In the genomic region with DNA sequence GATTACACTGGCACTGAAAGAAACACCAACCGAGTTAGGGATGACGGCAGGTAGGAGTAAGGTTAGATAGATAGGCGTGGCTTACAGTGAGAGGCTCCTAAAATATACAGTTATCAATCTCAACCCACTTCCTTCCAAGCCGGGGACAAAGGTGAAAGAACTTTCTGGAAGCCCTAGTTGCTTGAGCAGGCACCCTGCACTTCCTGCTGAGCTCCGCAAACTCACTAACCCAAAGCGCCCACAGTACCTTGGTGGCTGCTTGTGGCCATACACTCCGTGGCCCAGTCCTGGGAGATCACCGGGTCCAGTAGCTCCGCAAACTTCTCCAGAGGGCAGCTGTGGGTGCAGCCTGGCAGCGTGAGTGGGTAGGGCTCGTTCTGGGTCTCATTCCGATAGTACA, we compare ENCODE assay signal across 24 mouse cellular contexts. TPM values are rescaled to one million over a fixed set of nuclear protein-coding genes. Genes with fewer than 3 reads are reported as not detected.
A peak's percentile ranks its signal among the peaks of the same experiment; 100 is the strongest.
DNase-seq lines count a peak whose midpoint lies in the region; ATAC-seq and TF ChIP-seq lines count a peak whose summit lies in the region.
"Had no signal": no experiment of that assay in that cellular context is flagged by ENCODE, and none has a peak within 500 bp of the region (broad histone marks: within the 10 kb centered on the region; RNA-seq: fewer than 3 reads in every experiment).

No protein-coding gene starts in this region.

- no peak overlapping the region for H3K9ac ChIP-seq in intestine, embryonic 16.5 days (ENCODE audit: low read depth, low read length)
- H3K9ac ChIP-seq: hindbrain, embryonic 14.5 days; limb, embryonic 12.5 days; liver, embryonic 15.5 days; lung, embryonic 14.5 days had no signal

- H3K36me3 ChIP-seq in E14TG2a.4 (ENCODE audit: insufficient read depth, low read length): no peaks in the 10 kb centered on the region
- no peaks in the 10 kb centered on the region for H3K36me3 ChIP-seq in intestine, embryonic 16.5 days (ENCODE audit: control insufficient read depth, insufficient read depth, low read length)
- H3K36me3 ChIP-seq: limb, embryonic 12.5 days; liver, embryonic 15.5 days had no signal

- peak; percentile 40 for DNase-seq in kidney, adult 11 months
- DNase-seq in kidney, postnatal 10 days: no peak
- DNase-seq in large intestine, adult 2 months (ENCODE audit: low read depth, low spot score): peak; percentile 48
- no peak for DNase-seq in cerebellum, postnatal 14 days
- no peak for DNase-seq in testis, postnatal 10 days (ENCODE audit: low spot score)
- DNase-seq: adrenal gland, adult 2 months; cerebellum, adult 8-10 months; embryo, embryonic 11 days; gastrocnemius, adult 2 months; gastrocnemius, postnatal 36 days; heart, adult 18-20 months; lung, embryonic 14.5 days; lung, postnatal 14 days; thymus, postnatal 4 days had no signal

- peaks cover 11% of the 10 kb centered on the region for H3K4me1 ChIP-seq in E14TG2a.4 (replicated peaks; ENCODE audit: low read depth, low read length)
- peaks cover 3% of the 10 kb centered on the region for H3K4me1 ChIP-seq in intestine, embryonic 16.5 days (ENCODE audit: control insufficient read depth, insufficient read depth, low read length)
- H3K4me1 ChIP-seq: limb, embryonic 12.5 days; liver, embryonic 15.5 days had no signal

- peak; percentile 64 for ATAC-seq in intestine, embryonic 16.5 days
- ATAC-seq: forebrain, embryonic 16.5 days; midbrain, embryonic 16.5 days had no signal

- H3K27me3 ChIP-seq in E14TG2a.4 (ENCODE audit: insufficient read depth, low read length): peaks cover 23% of the 10 kb centered on the region
- no peaks in the 10 kb centered on the region for H3K27me3 ChIP-seq in intestine, embryonic 16.5 days (replicated peaks; ENCODE audit: control insufficient read depth, insufficient read depth, low read length)
- H3K27me3 ChIP-seq: limb, embryonic 12.5 days; liver, embryonic 15.5 days had no signal

- WGBS in intestine, embryonic 16.5 days: 70% methylated on average over 12 of the region's 12 CpGs
- 31% methylated on average over 12 of the region's 12 CpGs for WGBS in large intestine, adult 2 months

- no peaks in the 10 kb centered on the region for H3K9me3 ChIP-seq in E14TG2a.4 (ENCODE audit: low read length)
- no peaks in the 10 kb centered on the region for H3K9me3 ChIP-seq in intestine, embryonic 16.5 days (ENCODE audit: control insufficient read depth, low read length)
- H3K9me3 ChIP-seq: limb, embryonic 12.5 days; liver, embryonic 15.5 days had no signal

- no peak overlapping the region for H3K27ac ChIP-seq in intestine, embryonic 16.5 days (ENCODE audit: low read length)
- H3K27ac ChIP-seq: gastrocnemius, adult 2 months; hindbrain, embryonic 14.5 days; left cerebral cortex, adult 2 months; limb, embryonic 12.5 days; liver, embryonic 15.5 days had no signal

- TF ChIP-seq CTCF in E14TG2a.4 (conservative IDR thresholded peaks at IDR 0.05; ENCODE audit: low read length): no peak

- H3K4me3 ChIP-seq in E14TG2a.4 (replicated peaks; ENCODE audit: low read length): peak overlapping the region; percentile 58
- no peak overlapping the region for H3K4me3 ChIP-seq in intestine, embryonic 16.5 days (ENCODE audit: low read length)
- H3K4me3 ChIP-seq: erythroblast, embryonic 14.5 days; gastrocnemius, adult 2 months; left cerebral cortex, adult 2 months; limb, embryonic 12.5 days; liver, embryonic 15.5 days had no signal

- H3K4me2 ChIP-seq in intestine, embryonic 16.5 days (ENCODE audit: low read depth, low read length): no peak overlapping the region
- H3K4me2 ChIP-seq: heart, embryonic 11.5 days; hindbrain, embryonic 14.5 days; limb, embryonic 12.5 days; liver, embryonic 15.5 days; lung, embryonic 14.5 days had no signal

RNA-seq across cellular contexts. Expression of gene Acpp, which starts 37.0 kb away (rescaled TPM):
- polyA plus RNA-seq in intestine, embryonic 16.5 days (2015; fragmentation: Nextera tagmentation; extraction: Ambion mirVana): 2.3 and 2.6 TPM in 2 replicates
- 5.5 and 9.0 TPM in 2 replicates for polyA plus RNA-seq in large intestine, adult 2 months (2012; rRNA removed)
- polyA plus RNA-seq: erythroblast, embryonic 14.5 days had no signal

RNA-seq across cellular contexts. Expression of gene Dnajc13, which starts 37.8 kb away (rescaled TPM):
- 21.5 and 24.2 TPM in 2 replicates for polyA plus RNA-seq in intestine, embryonic 16.5 days (2015; fragmentation: Nextera tagmentation; extraction: Ambion mirVana)
- 41.8 and 57.9 TPM in 2 replicates for polyA plus RNA-seq in large intestine, adult 2 months (2012; rRNA removed)

Comparison
In these comparisons a context has a peak if more than half of its experiments do, and no peak if none do; other contexts are left out.
1. DNase-seq: peak in kidney, adult 11 months (single experiment) and large intestine, adult 2 months (single experiment); none in kidney, postnatal 10 days (single experiment), cerebellum, postnatal 14 days (0 of 2) and testis, postnatal 10 days (single experiment).